Mouse (Mus musculus) midbrain, embryonic 16.5 days (tissue): Measurements from ENCODE around the gene Plet1. TPM values are rescaled to one million over a fixed set of nuclear protein-coding genes. Genes with fewer than 3 reads are reported as not detected.

Experiments used
- ATAC-seq: fragments of 200-750 bp; cut with Nextera tagmentation; 2 replicates; pipeline ENCODE4 v1.8.0; 2017; ENCODE audit warnings: moderate TSS enrichment
- H3K27ac ChIP-seq: fragments of 300-500 bp; sonication (generic); 2 replicates; pipeline ENCODE4 v1.5.1; 2014; ENCODE audit warnings: mild to moderate bottlenecking, low read length, mixed read lengths
- H3K27me3 ChIP-seq: fragments of 300-500 bp; sonication (generic); 2 replicates; pipeline ENCODE4 v1.6.1; 2014; ENCODE audit warnings: low read depth, low read length, mixed read lengths; ENCODE audit not compliant: control insufficient read depth, insufficient read depth
- H3K36me3 ChIP-seq: fragments of 300-500 bp; sonication (generic); 2 replicates; pipeline ENCODE4 v1.6.1; 2014; ENCODE audit warnings: mild to moderate bottlenecking, low read length, moderate library complexity, mixed read lengths; ENCODE audit not compliant: control insufficient read depth, insufficient read depth
- H3K4me1 ChIP-seq: fragments of 300-500 bp; sonication (generic); 2 replicates; pipeline ENCODE4 v1.6.1; 2014; ENCODE audit warnings: mild to moderate bottlenecking, low read length, mixed read lengths; ENCODE audit not compliant: control insufficient read depth, insufficient read depth
- H3K4me2 ChIP-seq: fragments of 300-500 bp; sonication (generic); 2 replicates; pipeline ENCODE4 v1.6.1; 2014; ENCODE audit warnings: mild to moderate bottlenecking, low read length, mixed read lengths
- H3K4me3 ChIP-seq: fragments of 300-500 bp; sonication (generic); 2 replicates; pipeline ENCODE4 v1.5.1; 2014; ENCODE audit warnings: low read depth, mild to moderate bottlenecking, low read length, moderate library complexity, mixed read lengths
- H3K9ac ChIP-seq: fragments of 300-500 bp; sonication (generic); 2 replicates; pipeline ENCODE4 v1.6.1; 2014; ENCODE audit warnings: low read depth, low read length, mixed read lengths
- H3K9me3 ChIP-seq: fragments of 300-500 bp; sonication (generic); replicated peaks from 2 replicates; pipeline ENCODE4 v1.6.1; 2014; ENCODE audit warnings: mild to moderate bottlenecking, low read length, mixed read lengths; ENCODE audit not compliant: control insufficient read depth, poor library complexity, severe bottlenecking
- WGBS: fragments of 180-500 bp; shearing (Covaris S2); extraction: QIAGEN DNeasy Blood & Tissue Kit; methylation state at CpG from one replicate; pipeline ENCODE4 v1.1.7; 2014; 5-methylcytosine and 5-hydroxymethylcytosine counted together
- polyA plus RNA-seq: library from polyadenylated mRNA; unstranded; fragments of >200 nt; fragmentation: Nextera tagmentation; extraction: Ambion mirVana; gene quantifications from 2 replicates; pipeline ENCODE4 v1.2.1, GENCODE M21; 2015

The Plet1 gene
- polyA plus RNA-seq, 1 experiment from 2014 or later = 0.75 TPM

DNA sequence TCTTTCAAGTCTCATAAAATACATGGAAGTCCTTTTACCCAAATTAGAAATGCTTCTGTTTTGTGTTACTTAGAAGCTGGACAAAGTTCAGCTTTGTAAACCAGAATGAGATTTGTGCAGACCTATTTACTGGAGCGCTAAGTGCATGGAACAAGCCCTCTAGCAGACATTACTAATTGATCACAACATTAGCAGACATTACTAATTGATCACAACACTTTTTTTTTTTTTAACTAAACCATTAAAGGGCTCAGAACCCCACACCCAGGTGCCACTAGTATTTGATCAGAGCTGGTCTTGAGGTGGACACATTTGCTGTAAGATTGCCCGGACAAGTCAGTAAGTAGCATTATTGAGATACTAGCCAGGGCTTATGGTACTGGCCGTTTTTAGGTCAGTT is 39.5 kb downstream of the Plet1 start:
- H3K9ac ChIP-seq = no peak overlapping the region
- H3K4me2 ChIP-seq = no peak overlapping the region
- no peak overlapping the region for H3K4me3 ChIP-seq
- no peaks in the 10 kb centered on the region for H3K27me3 ChIP-seq
- no peaks in the 10 kb centered on the region for H3K9me3 ChIP-seq
- 76% methylated on average over 3 of the region's 3 CpGs for WGBS
- H3K4me1 ChIP-seq = no peaks in the 10 kb centered on the region
- H3K36me3 ChIP-seq = no peaks in the 10 kb centered on the region
- H3K27ac ChIP-seq = no peak overlapping the region
- ATAC-seq = no peak

- Histone ChIP-seq H3K4me2 (no peak overlapping the region), H3K27me3 (no peaks in the 10 kb centered on the region), H3K4me1 (no peaks in the 10 kb centered on the region), H3K9me3 (no peaks in the 10 kb centered on the region), H3K9ac (no peak overlapping the region), H3K36me3 (no peaks in the 10 kb centered on the region), H3K27ac (no peak overlapping the region), H3K4me3 (no peak overlapping the region)
- WGBS = 86% methylated on average over 5 of the region's 5 CpGs
- ATAC-seq = no peak
Measured at GRCm38 (mm10) chr9:50535930-50536329, 41.6 kb downstream of the Plet1 start.

- whole genome bisulfite sequencing = 86% methylated on average over 7 of the region's 7 CpGs
- H3K9ac ChIP-seq = no peak overlapping the region
- H3K36me3 ChIP-seq = no peaks in the 10 kb centered on the region
- no peaks in the 10 kb centered on the region for H3K27me3 ChIP-seq
- H3K4me2 ChIP-seq = no peak overlapping the region
- H3K9me3 ChIP-seq = no peaks in the 10 kb centered on the region
- H3K4me3 ChIP-seq = no peak overlapping the region
- H3K27ac ChIP-seq = no peak overlapping the region
- no peak for ATAC-seq
- no peaks in the 10 kb centered on the region for H3K4me1 ChIP-seq
Measured at GRCm38 (mm10) chr9:50536603-50537135, 42.3 kb downstream of the Plet1 start.

DNA sequence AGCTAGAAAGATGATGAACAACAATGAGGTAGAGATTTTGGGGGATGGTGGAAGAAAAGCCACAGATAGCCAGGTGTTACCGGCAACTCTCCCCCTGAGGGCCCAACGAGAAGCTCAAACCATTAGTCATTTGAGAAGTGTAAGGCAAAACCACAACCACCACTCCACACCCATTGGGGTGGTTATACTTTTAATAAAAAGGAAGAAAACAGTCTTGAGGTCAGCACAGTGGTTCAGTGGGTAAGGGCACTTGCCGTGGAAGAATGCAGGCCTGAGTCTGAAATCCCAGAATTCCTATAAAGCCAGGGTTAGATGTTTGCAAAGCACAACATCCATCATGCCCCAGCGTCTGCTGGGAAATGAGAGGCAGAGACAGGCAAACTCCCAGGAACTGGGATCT is 43.0 kb downstream of the Plet1 start:
- Histone ChIP-seq H3K27ac (no peak overlapping the region), H3K4me2 (no peak overlapping the region), H3K36me3 (no peaks in the 10 kb centered on the region), H3K27me3 (no peaks in the 10 kb centered on the region), H3K4me3 (no peak overlapping the region), H3K9ac (no peak overlapping the region), H3K4me1 (no peaks in the 10 kb centered on the region), H3K9me3 (no peaks in the 10 kb centered on the region)
- ATAC-seq = no peak
- WGBS = 84% methylated on average over 4 of the region's 4 CpGs

DNA sequence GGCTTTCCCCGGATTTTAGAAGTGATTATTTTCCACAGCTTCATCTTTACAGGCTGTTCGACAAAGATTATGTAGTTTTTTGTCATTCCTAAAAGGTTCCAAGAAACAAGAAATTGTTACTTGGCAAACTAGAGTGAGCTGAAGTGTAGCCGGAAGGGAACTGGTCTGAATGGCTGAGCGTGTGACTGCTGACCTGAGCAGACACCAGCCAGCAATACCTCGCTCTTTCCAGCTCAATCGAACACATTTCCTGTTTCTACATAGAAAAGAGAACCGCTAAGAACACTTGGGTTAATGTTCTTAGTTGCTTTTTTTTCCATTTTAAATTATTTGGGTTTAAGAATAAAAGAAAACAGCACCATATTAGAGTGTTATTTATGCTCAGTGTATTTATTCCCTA is 45.8 kb downstream of the Plet1 start:
- Histone ChIP-seq H3K27me3 (no peaks in the 10 kb centered on the region), H3K27ac (no peak overlapping the region), H3K4me2 (no peak overlapping the region), H3K9ac (no peak overlapping the region), H3K36me3 (no peaks in the 10 kb centered on the region), H3K4me1 (no peaks in the 10 kb centered on the region), H3K4me3 (no peak overlapping the region), H3K9me3 (no peaks in the 10 kb centered on the region)
- ATAC-seq = no peak
- 72% methylated on average over 7 of the region's 7 CpGs for WGBS

DNA sequence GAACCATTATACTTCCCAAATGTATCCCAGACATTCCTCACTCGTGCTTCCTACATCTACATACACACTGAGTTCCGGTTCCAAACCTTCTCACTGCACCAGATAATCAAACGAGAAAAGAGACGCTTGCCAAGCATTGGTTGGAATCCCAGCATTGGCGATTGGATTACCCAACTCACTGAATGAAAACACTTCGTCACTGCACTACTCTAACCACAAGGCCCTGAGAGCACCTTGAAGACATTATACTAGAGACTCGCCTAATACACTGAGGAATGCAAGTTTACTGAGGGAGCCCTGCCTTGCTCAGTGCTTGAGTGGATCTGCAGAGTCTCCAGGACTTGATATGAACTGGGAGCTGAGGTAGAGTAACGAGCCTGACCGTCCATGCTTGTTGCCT is 48.1 kb downstream of the Plet1 start:
- Histone ChIP-seq H3K4me3 (no peak overlapping the region), H3K9ac (no peak overlapping the region), H3K27ac (no peak overlapping the region), H3K9me3 (no peaks in the 10 kb centered on the region), H3K4me2 (no peak overlapping the region), H3K27me3 (no peaks in the 10 kb centered on the region), H3K36me3 (no peaks in the 10 kb centered on the region), H3K4me1 (no peaks in the 10 kb centered on the region)
- 81% methylated on average over 9 of the region's 9 CpGs for WGBS
- no peak for ATAC-seq

- ATAC-seq = no peak
- no peak overlapping the region for H3K9ac ChIP-seq
- H3K27me3 ChIP-seq = no peaks in the 10 kb centered on the region
- no peaks in the 10 kb centered on the region for H3K4me1 ChIP-seq
- no peak overlapping the region for H3K27ac ChIP-seq
- H3K4me3 ChIP-seq = no peak overlapping the region
- 58% methylated on average over 5 of the region's 5 CpGs for WGBS
- H3K9me3 ChIP-seq = no peaks in the 10 kb centered on the region
- no peak overlapping the region for H3K4me2 ChIP-seq
- H3K36me3 ChIP-seq = no peaks in the 10 kb centered on the region
Measured at GRCm38 (mm10) chr9:50547859-50548478, 53.6 kb downstream of the Plet1 start.

GRCm38 (mm10) chr9:50548936-50549335 is 54.6 kb downstream of the Plet1 start:
- H3K27ac ChIP-seq = no peak overlapping the region
- no peaks in the 10 kb centered on the region for H3K27me3 ChIP-seq
- H3K9me3 ChIP-seq = no peaks in the 10 kb centered on the region
- no peak overlapping the region for H3K4me2 ChIP-seq
- no peak overlapping the region for H3K4me3 ChIP-seq
- no peak overlapping the region for H3K9ac ChIP-seq
- WGBS = 88% methylated on average over 4 of the region's 4 CpGs
- ATAC-seq = no peak
- H3K4me1 ChIP-seq = no peaks in the 10 kb centered on the region
- no peaks in the 10 kb centered on the region for H3K36me3 ChIP-seq

DNA sequence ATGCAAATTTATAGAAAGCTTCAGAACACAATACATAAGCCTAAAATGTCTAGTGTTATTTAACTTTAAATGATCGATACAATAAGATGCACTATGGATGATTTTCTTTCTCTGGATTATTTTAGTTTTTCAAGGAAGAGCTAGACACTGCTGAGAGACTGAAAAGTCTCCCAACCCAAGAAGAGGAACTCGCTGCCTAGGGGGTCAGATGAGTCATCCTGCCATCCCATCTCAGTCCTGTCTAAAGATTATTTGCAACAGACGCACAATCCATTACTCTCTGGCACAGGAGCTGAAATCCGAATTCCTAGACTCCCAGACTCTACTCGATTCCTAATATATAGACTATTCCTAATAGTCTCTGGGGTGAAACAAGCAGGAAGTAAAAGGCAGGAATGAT is 57.9 kb downstream of the Plet1 start:
- Histone ChIP-seq H3K4me3 (no peak overlapping the region), H3K27ac (no peak overlapping the region), H3K36me3 (no peaks in the 10 kb centered on the region), H3K4me1 (peaks cover 9% of the 10 kb centered on the region; the same call in 1 of the 2 replicates), H3K9me3 (no peaks in the 10 kb centered on the region), H3K27me3 (no peaks in the 10 kb centered on the region), H3K4me2 (no peak overlapping the region), H3K9ac (no peak overlapping the region)
- no peak for ATAC-seq
- 90% methylated on average over 5 of the region's 5 CpGs for WGBS
